Comparison of ENCODE assay signal across 19 mouse cellular contexts in the genomic region with DNA sequence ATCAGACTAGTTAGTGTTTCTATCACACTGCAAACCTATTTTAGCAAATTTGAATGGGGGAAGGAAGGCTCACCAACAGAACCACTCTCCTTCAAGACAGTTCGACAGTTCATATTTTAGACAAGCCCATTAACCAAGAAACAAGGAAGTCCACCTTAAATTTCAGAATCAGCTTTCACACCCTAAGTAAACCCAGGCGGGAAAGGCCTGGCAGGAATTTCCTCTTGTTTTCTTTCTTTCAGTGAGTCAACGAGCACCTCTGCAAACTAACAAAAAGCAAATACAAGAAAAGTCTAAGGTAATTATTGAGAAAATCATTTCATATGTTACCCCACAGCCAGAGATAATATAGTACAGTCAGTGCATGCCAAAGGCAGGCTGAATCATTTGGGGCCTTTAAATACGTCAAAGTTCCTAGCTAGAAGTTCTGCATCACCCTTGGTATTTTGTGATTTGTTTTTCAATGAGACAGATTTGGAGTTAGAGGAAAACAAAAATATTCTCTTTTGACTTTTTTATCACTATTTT.
"Had no signal": no experiment of that assay in that cellular context is flagged by ENCODE, and none has a peak within 500 bp of the region (broad histone marks: within the 10 kb centered on the region; RNA-seq: fewer than 3 reads in every experiment).

No protein-coding gene starts in this region.

- H3K27me3 ChIP-seq: liver, embryonic 12.5 days; neural tube, embryonic 13.5 days; neural tube, embryonic 15.5 days had no signal

- H3K9ac ChIP-seq: liver, embryonic 12.5 days; liver, embryonic 14.5 days; lung, embryonic 14.5 days; neural tube, embryonic 13.5 days; neural tube, embryonic 15.5 days had no signal

- ATAC-seq: liver, embryonic 12.5 days; midbrain, embryonic 16.5 days had no signal

- DNase-seq: lung, embryonic 14.5 days; lung, postnatal 14 days; lung, postnatal 4 days; midbrain, embryonic 14.5 days; retina, postnatal 1 day; right cerebral cortex, adult 18-20 months; right cerebral cortex, postnatal 25 days; right cerebral cortex, postnatal 4 days; spleen, adult 18-20 months; thymus, adult 18-20 months; thymus, postnatal 14 days; thymus, postnatal 36 days had no signal

- H3K4me3 ChIP-seq: liver, embryonic 12.5 days; midbrain, embryonic 10.5 days; myocyte; neural tube, embryonic 13.5 days; neural tube, embryonic 15.5 days had no signal

- H3K4me2 ChIP-seq: liver, embryonic 12.5 days; lung, embryonic 14.5 days; neural tube, embryonic 13.5 days; neural tube, embryonic 15.5 days had no signal

- H3K4me1 ChIP-seq: liver, embryonic 12.5 days; midbrain, embryonic 10.5 days; neural tube, embryonic 13.5 days; neural tube, embryonic 15.5 days had no signal

- H3K36me3 ChIP-seq: liver, embryonic 12.5 days; midbrain, embryonic 10.5 days; neural tube, embryonic 13.5 days; neural tube, embryonic 15.5 days had no signal

- H3K9me3 ChIP-seq: liver, embryonic 12.5 days; midbrain, embryonic 10.5 days; neural tube, embryonic 13.5 days; neural tube, embryonic 15.5 days had no signal

- H3K27ac ChIP-seq: liver, embryonic 12.5 days; liver, embryonic 14.5 days; midbrain, embryonic 10.5 days; neural tube, embryonic 13.5 days; neural tube, embryonic 15.5 days had no signal
